Mouse (Mus musculus) hindbrain, embryonic 13.5 days (tissue): ENCODE measurements around the gene Nkiras2. TPM values are rescaled to one million over a fixed set of nuclear protein-coding genes. Genes with fewer than 3 reads are reported as not detected.
A peak's percentile ranks its signal among the peaks of the same experiment; 100 is the strongest.
"Not testable (repeated sequence)": the region's sequence is repeated elsewhere in the genome, so short reads cannot be mapped to it uniquely, and the experiment has no call there.

Experiments used
- ATAC-seq: fragments of 200-750 bp; cut with Nextera tagmentation; 2 replicates; pipeline ENCODE4 v1.8.0; 2017; ENCODE audit warnings: moderate TSS enrichment; ENCODE audit not compliant: low FRiP score
- H3K27ac ChIP-seq: fragments of 300-500 bp; sonication (generic); 2 replicates; pipeline ENCODE4 v1.5.1; 2015; ENCODE audit warnings: inconsistent platforms, mild to moderate bottlenecking, moderate library complexity
- H3K27me3 ChIP-seq: fragments of 300-500 bp; sonication (generic); 2 replicates; pipeline ENCODE4 v1.6.1; 2015; ENCODE audit warnings: mild to moderate bottlenecking, inconsistent platforms
- H3K36me3 ChIP-seq: fragments of 300-500 bp; sonication (generic); 2 replicates; pipeline ENCODE4 v1.6.1; 2015; ENCODE audit warnings: mild to moderate bottlenecking, inconsistent platforms
- H3K4me1 ChIP-seq: fragments of 300-500 bp; sonication (generic); replicated peaks from 2 replicates; pipeline ENCODE4 v1.6.1; 2015; ENCODE audit warnings: inconsistent platforms
- H3K4me2 ChIP-seq: fragments of 300-500 bp; sonication (generic); 2 replicates; pipeline ENCODE4 v1.6.1; 2015; ENCODE audit warnings: inconsistent platforms, mild to moderate bottlenecking, moderate library complexity
- H3K4me3 ChIP-seq: fragments of 300-500 bp; sonication (generic); 2 replicates; pipeline ENCODE4 v1.5.1; 2015; ENCODE audit warnings: mild to moderate bottlenecking, inconsistent platforms
- H3K9ac ChIP-seq: fragments of 300-500 bp; sonication (generic); 2 replicates; pipeline ENCODE4 v1.6.1; 2015; ENCODE audit warnings: mild to moderate bottlenecking, inconsistent platforms
- H3K9me3 ChIP-seq: fragments of 300-500 bp; sonication (generic); 2 replicates; pipeline ENCODE4 v1.6.1; 2016; ENCODE audit warnings: inconsistent platforms
- WGBS: fragments of 180-500 bp; shearing (Covaris S2); methylation state at CpG from one replicate; pipeline ENCODE4 v1.1.7; 2015; 5-methylcytosine and 5-hydroxymethylcytosine counted together
- polyA plus RNA-seq: library from polyadenylated mRNA; unstranded; fragments of >200 nt; fragmentation: Nextera tagmentation; extraction: Ambion mirVana; gene quantifications from 2 replicates; pipeline ENCODE4 v1.2.1, GENCODE M21; 2015

Nkiras2 gene
- polyA plus RNA-seq, 1 experiment from 2014 or later = 110 TPM

GRCm38 (mm10) chr11:100581756-100582155, 37.3 kb upstream of the Nkiras2 start:
- Histone ChIP-seq H3K4me1 (peaks cover 17% of the 10 kb centered on the region), H3K4me3 (no peak overlapping the region), H3K9me3 (no peaks in the 10 kb centered on the region), H3K4me2 (no peak overlapping the region), H3K27me3 (no peaks in the 10 kb centered on the region), H3K9ac (no peak overlapping the region), H3K36me3 (peaks cover 88% of the 10 kb centered on the region), H3K27ac (peak overlapping the region; percentile 72)
- 0 out of 2 replicates have a peak, but pooled peaks have one; percentile 46 for ATAC-seq
- WGBS = 66% methylated on average over 4 of the region's 4 CpGs

- H3K4me2 ChIP-seq, H3K4me3 ChIP-seq, H3K27me3 ChIP-seq, ATAC-seq, H3K9me3 ChIP-seq, H3K27ac ChIP-seq, H3K9ac ChIP-seq: not testable (repeated sequence)
- WGBS = 94% methylated on average over 1 of the region's 1 CpGs
- Histone ChIP-seq H3K36me3 (peaks cover 95% of the 10 kb centered on the region), H3K4me1 (peaks cover 17% of the 10 kb centered on the region)
Observed at GRCm38 (mm10) chr11:100582413-100582812, 36.6 kb upstream of the Nkiras2 start.

GRCm38 (mm10) chr11:100582836-100583235, 36.2 kb upstream of the Nkiras2 start:
- H3K4me1 ChIP-seq = peaks cover 15% of the 10 kb centered on the region
- WGBS = 97% methylated on average over 2 of the region's 2 CpGs
- no peak overlapping the region for H3K4me3 ChIP-seq
- no peak overlapping the region for H3K9ac ChIP-seq
- no peaks in the 10 kb centered on the region for H3K9me3 ChIP-seq
- H3K27me3 ChIP-seq = no peaks in the 10 kb centered on the region
- H3K4me2 ChIP-seq = no peak overlapping the region
- no peak overlapping the region for H3K27ac ChIP-seq
- no peak for ATAC-seq
- H3K36me3 ChIP-seq = peaks cover 99% of the 10 kb centered on the region

DNA sequence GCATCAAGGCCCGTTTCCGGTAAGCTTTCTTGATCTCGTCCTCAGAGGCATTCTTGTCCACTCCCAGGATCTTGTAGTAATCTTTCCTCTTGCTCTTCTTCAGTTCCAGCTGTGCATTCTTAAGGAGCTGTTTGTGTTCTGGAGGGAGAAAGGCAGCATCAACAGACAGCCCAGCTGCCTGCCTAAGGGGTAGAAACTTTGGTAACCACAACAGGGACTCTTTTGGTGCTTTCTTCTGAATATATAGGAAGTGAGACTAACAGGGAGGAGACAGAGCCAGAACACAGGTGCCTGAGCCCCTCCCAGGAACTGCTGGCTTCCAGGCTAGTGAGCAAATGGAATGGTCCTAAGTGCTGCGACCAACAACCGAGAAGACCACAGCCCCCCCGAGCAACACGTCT, 34.5 kb upstream of the Nkiras2 start:
- H3K4me1 ChIP-seq = peaks cover 8% of the 10 kb centered on the region
- no peak for ATAC-seq
- no peak overlapping the region for H3K4me2 ChIP-seq
- H3K36me3 ChIP-seq = peaks cover 100% of the 10 kb centered on the region
- 85% methylated on average over 7 of the region's 7 CpGs for WGBS
- no peak overlapping the region for H3K4me3 ChIP-seq
- no peak overlapping the region for H3K27ac ChIP-seq
- H3K27me3 ChIP-seq = no peaks in the 10 kb centered on the region
- H3K9me3 ChIP-seq = no peaks in the 10 kb centered on the region
- no peak overlapping the region for H3K9ac ChIP-seq

- ATAC-seq = no peak
- no peak overlapping the region for H3K9ac ChIP-seq
- WGBS = 93% methylated on average over 3 of the region's 3 CpGs
- peaks cover 100% of the 10 kb centered on the region for H3K36me3 ChIP-seq
- no peak overlapping the region for H3K27ac ChIP-seq
- H3K27me3 ChIP-seq = no peaks in the 10 kb centered on the region
- no peaks in the 10 kb centered on the region for H3K9me3 ChIP-seq
- no peak overlapping the region for H3K4me3 ChIP-seq
- no peak overlapping the region for H3K4me2 ChIP-seq
- peaks cover 8% of the 10 kb centered on the region for H3K4me1 ChIP-seq
Observed at GRCm38 (mm10) chr11:100585148-100585547, 33.9 kb upstream of the Nkiras2 start.

DNA sequence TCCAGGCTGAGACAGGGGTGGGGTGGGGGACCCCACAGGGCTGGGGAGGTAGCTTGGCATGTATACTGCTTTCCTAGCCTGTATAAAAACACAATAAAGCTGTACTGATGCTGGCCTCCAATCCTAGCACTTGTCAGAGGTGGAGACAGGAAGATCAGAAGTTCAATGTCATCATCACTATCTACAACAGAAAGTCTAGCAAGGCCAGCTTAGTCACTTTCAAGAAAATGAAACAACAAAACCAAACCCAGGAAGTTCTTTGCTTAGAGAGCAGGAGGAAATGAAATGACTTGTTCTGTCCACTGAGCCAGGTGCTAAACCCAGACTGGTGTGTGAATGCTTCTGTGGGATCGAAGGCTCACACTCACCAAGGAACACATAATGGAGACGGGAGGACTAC, 30.6 kb upstream of the Nkiras2 start:
- no peak for ATAC-seq
- H3K9ac ChIP-seq = no peak overlapping the region
- H3K4me1 ChIP-seq = no peaks in the 10 kb centered on the region
- H3K27ac ChIP-seq = no peak overlapping the region
- H3K4me3 ChIP-seq = no peak overlapping the region
- no peak overlapping the region for H3K4me2 ChIP-seq
- H3K36me3 ChIP-seq = peaks cover 99% of the 10 kb centered on the region
- H3K9me3 ChIP-seq = no peaks in the 10 kb centered on the region
- WGBS = 98% methylated on average over 2 of the region's 2 CpGs
- H3K27me3 ChIP-seq = no peaks in the 10 kb centered on the region

- Histone ChIP-seq H3K9ac (no peak overlapping the region), H3K9me3 (no peaks in the 10 kb centered on the region), H3K4me3 (no peak overlapping the region), H3K36me3 (peaks cover 98% of the 10 kb centered on the region), H3K4me1 (no peaks in the 10 kb centered on the region), H3K27ac (no peak overlapping the region), H3K4me2 (no peak overlapping the region), H3K27me3 (no peaks in the 10 kb centered on the region)
- ATAC-seq = no peak
- WGBS = 93% methylated on average over 11 of the region's 11 CpGs
Observed at GRCm38 (mm10) chr11:100592346-100593046, 26.5 kb upstream of the Nkiras2 start.

DNA sequence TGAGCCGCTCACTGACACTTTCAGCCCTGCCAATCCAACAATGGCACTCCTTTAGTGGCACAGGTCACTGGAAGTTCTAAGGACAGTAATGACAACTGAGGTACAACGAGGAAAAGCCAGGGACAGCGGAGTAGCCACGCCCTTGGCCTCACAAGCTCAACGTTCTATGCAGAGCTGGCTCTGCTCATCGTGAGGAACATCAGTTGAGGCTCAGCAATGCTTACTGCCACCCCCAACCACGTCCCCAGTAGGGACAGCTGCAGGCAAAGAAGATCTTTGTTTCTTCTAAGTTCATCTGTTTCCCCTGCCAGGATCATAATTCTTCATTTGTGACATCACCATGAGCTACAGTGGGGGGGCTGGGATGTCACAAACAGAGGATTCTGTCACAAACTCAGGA, 24.4 kb upstream of the Nkiras2 start:
- ATAC-seq = no peak
- Histone ChIP-seq H3K9ac (no peak overlapping the region), H3K27ac (no peak overlapping the region), H3K4me3 (no peak overlapping the region), H3K4me1 (no peaks in the 10 kb centered on the region), H3K36me3 (peaks cover 98% of the 10 kb centered on the region), H3K4me2 (no peak overlapping the region), H3K27me3 (no peaks in the 10 kb centered on the region), H3K9me3 (no peaks in the 10 kb centered on the region)
- WGBS = 92% methylated on average over 7 of the region's 7 CpGs

DNA sequence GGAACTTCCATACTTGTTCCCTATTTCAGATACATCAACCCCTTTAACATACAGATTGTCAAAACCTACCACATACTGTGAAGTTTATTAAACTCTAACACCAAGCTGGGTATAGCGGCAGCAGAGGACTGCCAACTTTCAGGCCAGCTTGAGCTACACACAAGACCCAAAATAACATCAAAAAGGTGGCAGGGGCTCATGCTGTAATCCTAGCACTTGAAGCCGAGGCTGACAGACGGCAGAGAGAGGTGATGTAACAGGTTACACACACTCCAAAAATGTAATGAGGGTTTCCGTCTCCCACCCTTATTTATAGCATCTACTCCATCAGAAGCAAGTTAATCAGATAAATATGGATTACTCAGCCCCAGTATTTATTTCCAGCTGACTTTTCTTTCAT, 23.5 kb upstream of the Nkiras2 start:
- WGBS = 86% methylated on average over 4 of the region's 4 CpGs
- Histone ChIP-seq H3K9ac (no peak overlapping the region), H3K4me3 (no peak overlapping the region), H3K4me1 (no peaks in the 10 kb centered on the region), H3K36me3 (peaks cover 99% of the 10 kb centered on the region), H3K4me2 (no peak overlapping the region), H3K9me3 (no peaks in the 10 kb centered on the region), H3K27ac (no peak overlapping the region), H3K27me3 (no peaks in the 10 kb centered on the region)
- no peak for ATAC-seq

GRCm38 (mm10) chr11:100598074-100598473, 21.0 kb upstream of the Nkiras2 start:
- WGBS = 95% methylated on average over 4 of the region's 4 CpGs
- peaks cover 89% of the 10 kb centered on the region for H3K36me3 ChIP-seq

GRCm38 (mm10) chr11:100601372-100601771, 17.7 kb upstream of the Nkiras2 start:
- H3K9me3 ChIP-seq = no peaks in the 10 kb centered on the region
- H3K27ac ChIP-seq = no peak overlapping the region
- 98% methylated on average over 3 of the region's 3 CpGs for WGBS
- H3K36me3 ChIP-seq = peaks cover 60% of the 10 kb centered on the region
- no peak overlapping the region for H3K4me3 ChIP-seq
- ATAC-seq = no peak
- H3K4me1 ChIP-seq = peaks cover 15% of the 10 kb centered on the region
- H3K27me3 ChIP-seq = no peaks in the 10 kb centered on the region
- no peak overlapping the region for H3K4me2 ChIP-seq
- H3K9ac ChIP-seq = no peak overlapping the region

More at GRCm38 (mm10) chr11:100598074-100598473, 21.0 kb upstream of the Nkiras2 start:
- Histone ChIP-seq H3K4me3 (no peak overlapping the region), H3K4me1 (no peaks in the 10 kb centered on the region), H3K27ac (no peak overlapping the region), H3K9me3 (no peaks in the 10 kb centered on the region), H3K4me2 (no peak overlapping the region), H3K9ac (no peak overlapping the region), H3K27me3 (no peaks in the 10 kb centered on the region)
- ATAC-seq = no peak

DNA sequence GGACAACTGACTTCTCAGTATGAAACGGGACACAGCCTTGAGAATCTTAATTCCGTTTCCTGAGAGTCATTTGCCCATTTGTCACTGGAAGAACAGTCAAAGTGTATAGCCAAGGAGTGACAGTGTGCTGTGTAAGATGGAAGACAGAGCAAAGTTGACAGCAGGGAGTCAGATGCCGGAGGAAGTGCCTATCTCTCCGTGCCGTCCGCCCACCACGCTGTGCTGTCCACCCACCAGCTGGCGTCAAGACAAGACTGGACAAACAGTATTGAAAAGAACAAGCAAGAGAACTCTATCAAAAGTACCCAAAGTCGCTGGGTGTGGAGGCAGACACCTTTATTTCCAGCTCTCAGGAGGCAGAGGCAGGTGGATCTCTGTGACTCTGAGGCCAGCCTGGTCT, 15.9 kb upstream of the Nkiras2 start:
- peaks cover 15% of the 10 kb centered on the region for H3K4me1 ChIP-seq
- no peak overlapping the region for H3K27ac ChIP-seq
- H3K4me2 ChIP-seq = no peak overlapping the region
- H3K36me3 ChIP-seq = peaks cover 44% of the 10 kb centered on the region
- H3K9me3 ChIP-seq = no peaks in the 10 kb centered on the region
- ATAC-seq = no peak
- 84% methylated on average over 9 of the region's 9 CpGs for WGBS
- H3K4me3 ChIP-seq = no peak overlapping the region
- no peak overlapping the region for H3K9ac ChIP-seq
- no peaks in the 10 kb centered on the region for H3K27me3 ChIP-seq

DNA sequence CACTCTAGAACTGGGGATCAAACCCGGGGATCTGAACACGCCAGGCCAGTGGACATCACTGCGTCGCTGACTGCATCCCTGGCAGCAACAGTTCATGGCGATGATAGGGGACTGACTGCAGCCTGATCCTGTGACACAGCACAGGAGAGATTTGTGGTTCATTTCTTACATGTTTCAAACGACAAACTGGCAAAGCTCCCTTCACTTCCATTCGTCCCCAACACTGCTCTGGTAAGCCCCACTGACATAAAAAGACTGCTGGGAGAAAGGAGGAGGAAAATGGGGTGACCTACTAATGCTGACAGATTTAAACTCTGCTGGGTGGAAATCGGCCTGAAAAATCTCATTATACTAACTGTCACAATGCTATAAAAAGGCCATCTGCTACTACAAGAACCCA, 15.2 kb upstream of the Nkiras2 start:
- no peak overlapping the region for H3K27ac ChIP-seq
- WGBS = 84% methylated on average over 8 of the region's 8 CpGs

More for the DNA sequence above, 15.2 kb upstream of the Nkiras2 start:
- H3K4me1 ChIP-seq = peaks cover 15% of the 10 kb centered on the region
- H3K36me3 ChIP-seq = peaks cover 41% of the 10 kb centered on the region
- H3K4me2 ChIP-seq = no peak overlapping the region
- ATAC-seq = no peak
- H3K4me3 ChIP-seq = no peak overlapping the region
- H3K9me3 ChIP-seq = no peaks in the 10 kb centered on the region
- H3K9ac ChIP-seq = no peak overlapping the region
- H3K27me3 ChIP-seq = no peaks in the 10 kb centered on the region
